Mouse (Mus musculus): ENCODE measurements at regions not wholly inside any gene's neighbourhood (a gene's known extent, or its start where the extent isn't known, plus 50 kb on each side); places are given as distances from the start of the nearest gene placed in this dataset.

DNA sequence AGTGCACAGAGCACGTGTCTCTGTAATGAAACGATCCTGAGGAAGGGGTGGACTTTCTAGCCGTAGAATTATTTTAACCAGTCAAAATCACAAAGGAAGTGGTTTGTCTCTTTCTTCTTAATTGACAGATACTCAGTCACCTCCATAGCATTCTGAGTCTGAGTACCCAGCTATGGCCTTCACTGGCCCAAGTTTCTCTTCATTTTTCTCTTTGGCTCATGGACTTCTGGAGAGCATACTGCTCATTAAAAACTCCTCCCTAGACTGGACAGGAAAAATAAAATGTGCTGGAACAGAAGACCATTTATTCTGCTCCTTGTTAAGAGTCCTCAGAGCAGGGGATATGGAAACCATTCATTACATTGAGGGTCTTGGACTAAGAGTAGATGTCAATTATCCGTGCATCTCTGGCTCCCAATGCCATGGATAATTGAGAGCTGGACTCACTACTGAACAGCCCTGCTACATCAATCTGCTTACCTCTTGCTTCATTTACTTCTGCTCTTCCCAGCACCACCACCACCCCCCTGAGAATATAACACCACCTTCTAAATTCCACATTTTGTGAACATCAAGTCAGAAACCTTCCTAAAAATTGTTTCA lies 287.5 kb upstream of the Intu start:
- TF ChIP-seq POLR2A (IDR thresholded peaks at IDR 0.05; ENCODE audit: borderline replicate concordance, low read depth, low read length) (no peak), CTCF (IDR thresholded peaks at IDR 0.05; ENCODE audit: low read depth, low read length) (no peak)
